ENCODE assay signal across 12 mouse cellular contexts in genomic region chr11:116668381-116668825, GRCm38 (mm10). TPM values are rescaled to one million over a fixed set of nuclear protein-coding genes. Genes with fewer than 3 reads are reported as not detected.
DNase-seq lines count a peak whose midpoint lies in the region; ATAC-seq and TF ChIP-seq lines count a peak whose summit lies in the region.
"Had no signal": no experiment of that assay in that cellular context is flagged by ENCODE, and none has a peak within 500 bp of the region (broad histone marks: within the 10 kb centered on the region; RNA-seq: fewer than 3 reads in every experiment).

No protein-coding gene starts in this region.

- H3K27me3 ChIP-seq in heart, postnatal 0 days (ENCODE audit: control insufficient read depth, insufficient read depth, low read length): no peaks in the 10 kb centered on the region
- H3K27me3 ChIP-seq in heart, embryonic 12.5 days (replicated peaks): 0 out of 2 replicates have a peak, but pooled peaks cover 8% of the 10 kb centered on the region
- H3K27me3 ChIP-seq in midbrain, embryonic 13.5 days: no peaks in the 10 kb centered on the region
- no peaks in the 10 kb centered on the region for H3K27me3 ChIP-seq in midbrain, postnatal 0 days (ENCODE audit: insufficient read depth, low read length)

- ATAC-seq in heart, postnatal 0 days (ENCODE audit: insufficient read depth, low read depth): no peak
- no peak for ATAC-seq in heart, embryonic 12.5 days (ENCODE audit: insufficient number of reproducible peaks, low FRiP score)
- no peak for ATAC-seq in midbrain, embryonic 13.5 days
- no peak for ATAC-seq in midbrain, postnatal 0 days (ENCODE audit: low FRiP score)
- ATAC-seq: hindbrain, postnatal 0 days had no signal

- H3K4me2 ChIP-seq in heart, postnatal 0 days (ENCODE audit: low read depth, low read length): no peak overlapping the region
- no peak overlapping the region for H3K4me2 ChIP-seq in heart, embryonic 12.5 days
- H3K4me2 ChIP-seq in midbrain, embryonic 13.5 days (replicated peaks): no peak overlapping the region
- no peak overlapping the region for H3K4me2 ChIP-seq in midbrain, postnatal 0 days (ENCODE audit: low read depth, low read length, poor library complexity, severe bottlenecking)
- H3K4me2 ChIP-seq: liver, embryonic 15.5 days had no signal

- 47% methylated on average over 10 of the region's 10 CpGs for WGBS in heart, postnatal 0 days
- 64% methylated on average over 10 of the region's 10 CpGs for WGBS in heart, embryonic 12.5 days
- 78% methylated on average over 10 of the region's 10 CpGs for WGBS in midbrain, embryonic 13.5 days
- 77% methylated on average over 10 of the region's 10 CpGs for WGBS in midbrain, postnatal 0 days
- 62% methylated on average over 10 of the region's 10 CpGs for WGBS in olfactory bulb, adult 2 months

- no peak overlapping the region for H3K9ac ChIP-seq in heart, postnatal 0 days (replicated peaks; ENCODE audit: low read depth, low read length)
- H3K9ac ChIP-seq in heart, embryonic 12.5 days: no peak overlapping the region
- 0 out of 2 replicates have a peak overlapping the region, but pooled peaks have one; percentile 16 for H3K9ac ChIP-seq in midbrain, embryonic 13.5 days (replicated peaks)
- no peak overlapping the region for H3K9ac ChIP-seq in midbrain, postnatal 0 days (replicated peaks; ENCODE audit: low read length, poor library complexity, severe bottlenecking)
- H3K9ac ChIP-seq: liver, embryonic 15.5 days had no signal

- TF ChIP-seq CTCF in heart, postnatal 0 days (IDR thresholded peaks at IDR 0.05; ENCODE audit: low read depth): no peak
- no peak for TF ChIP-seq CTCF in midbrain, postnatal 0 days (IDR thresholded peaks at IDR 0.05)
- TF ChIP-seq CTCF in olfactory bulb, adult 2 months (IDR thresholded peaks at IDR 0.05; ENCODE audit: insufficient read depth, low read depth, low read length): no peak

- H3K9me3 ChIP-seq in heart, postnatal 0 days (replicated peaks; ENCODE audit: control insufficient read depth, low read length): no peaks in the 10 kb centered on the region
- no peaks in the 10 kb centered on the region for H3K9me3 ChIP-seq in heart, embryonic 12.5 days (replicated peaks)
- no peaks in the 10 kb centered on the region for H3K9me3 ChIP-seq in midbrain, embryonic 13.5 days
- no peaks in the 10 kb centered on the region for H3K9me3 ChIP-seq in midbrain, postnatal 0 days (ENCODE audit: low read length)
- H3K9me3 ChIP-seq: liver, embryonic 15.5 days had no signal

- no peak for DNase-seq in heart, postnatal 0 days (ENCODE audit: low spot score)
- DNase-seq in midbrain, postnatal 0 days (ENCODE audit: low spot score): no peak
- peak; percentile 73 for DNase-seq in adrenal gland, postnatal 14 days
- no peak for DNase-seq in cerebellum, adult 9-11 months
- DNase-seq: cerebellum, adult 2 months; thymus, postnatal 36 days had no signal

- no peak for TF ChIP-seq POLR2A in olfactory bulb, adult 2 months (IDR thresholded peaks at IDR 0.05; ENCODE audit: insufficient read depth, low read depth, low read length)

- no peak for TF ChIP-seq EP300 in heart, postnatal 0 days (IDR thresholded peaks at IDR 0.05; ENCODE audit: low read depth)

- H3K4me3 ChIP-seq in heart, postnatal 0 days (ENCODE audit: low read depth, low read length): no peak overlapping the region
- no peak overlapping the region for H3K4me3 ChIP-seq in heart, embryonic 12.5 days
- no peak overlapping the region for H3K4me3 ChIP-seq in midbrain, embryonic 13.5 days (replicated peaks)
- no peak overlapping the region for H3K4me3 ChIP-seq in midbrain, postnatal 0 days (ENCODE audit: low read depth, low read length)
- no peak overlapping the region for H3K4me3 ChIP-seq in olfactory bulb, adult 2 months (ENCODE audit: insufficient read depth, low read depth, low read length)
- H3K4me3 ChIP-seq: left cerebral cortex, adult 2 months; liver, embryonic 15.5 days had no signal

- peaks cover 7% of the 10 kb centered on the region for H3K36me3 ChIP-seq in heart, postnatal 0 days (replicated peaks; ENCODE audit: control insufficient read depth, insufficient read depth, low read length)
- H3K36me3 ChIP-seq in heart, embryonic 12.5 days: peaks cover 9% of the 10 kb centered on the region
- peaks cover 6% of the 10 kb centered on the region for H3K36me3 ChIP-seq in midbrain, embryonic 13.5 days
- no peaks in the 10 kb centered on the region for H3K36me3 ChIP-seq in midbrain, postnatal 0 days (ENCODE audit: insufficient read depth, low read length)

- peaks cover 15% of the 10 kb centered on the region for H3K4me1 ChIP-seq in heart, postnatal 0 days (ENCODE audit: control insufficient read depth, insufficient read depth)
- H3K4me1 ChIP-seq in heart, embryonic 12.5 days (replicated peaks): peaks cover 42% of the 10 kb centered on the region
- peaks cover 53% of the 10 kb centered on the region for H3K4me1 ChIP-seq in midbrain, embryonic 13.5 days (replicated peaks)
- peaks cover 5% of the 10 kb centered on the region; the same call in 1 of the 2 replicates for H3K4me1 ChIP-seq in midbrain, postnatal 0 days (ENCODE audit: insufficient read depth, low read length)
- H3K4me1 ChIP-seq in olfactory bulb, adult 2 months (ENCODE audit: control insufficient read depth, insufficient read depth, low read length): peaks cover 36% of the 10 kb centered on the region

- peak overlapping the region; percentile 41; the same call in 1 of the 2 replicates for H3K27ac ChIP-seq in heart, postnatal 0 days (ENCODE audit: low read depth)
- H3K27ac ChIP-seq in heart, embryonic 12.5 days (ENCODE audit: poor library complexity, severe bottlenecking): no peak overlapping the region
- no peak overlapping the region for H3K27ac ChIP-seq in midbrain, embryonic 13.5 days
- no peak overlapping the region for H3K27ac ChIP-seq in midbrain, postnatal 0 days (ENCODE audit: low read depth, low read length)
- H3K27ac ChIP-seq in olfactory bulb, adult 2 months (ENCODE audit: insufficient read depth, low read depth, low read length): peak overlapping the region; percentile 12; the same call in 1 of the 2 replicates
- H3K27ac ChIP-seq: hindbrain, postnatal 0 days; left cerebral cortex, adult 2 months; liver, embryonic 15.5 days had no signal

RNA-seq across cellular contexts. Expression of gene Cygb, which starts 14.3 kb away (rescaled TPM):
- 11.4 and 38.8 TPM in 2 replicates for total RNA-seq in heart, postnatal 0 days (2014; rRNA removed; ENCODE audit: low replicate concordance)
- polyA plus RNA-seq in heart, postnatal 0 days (2015; fragmentation: Nextera tagmentation; extraction: Ambion mirVana): 21.1 and 21.6 TPM in 2 replicates
- 1.3 and 1.4 TPM in 2 replicates for polyA plus RNA-seq in heart, embryonic 12.5 days (2016; fragmentation: Nextera tagmentation; extraction: Ambion mirVana)
- 8.8 TPM in 2 replicates for polyA plus RNA-seq in midbrain, embryonic 13.5 days (2015; fragmentation: Nextera tagmentation; extraction: Ambion mirVana)
- total RNA-seq in midbrain, postnatal 0 days (2014; rRNA removed): 38.7 and 44.2 TPM in 2 replicates
- polyA plus RNA-seq in midbrain, postnatal 0 days (2015; fragmentation: Nextera tagmentation; extraction: Ambion mirVana): 40.5 and 43.5 TPM in 2 replicates
- 30.9 and 35.0 TPM in 2 replicates for total RNA-seq in adrenal gland, postnatal 14 days (2021)
- not detected in 2 replicates for polyA plus RNA-seq in olfactory bulb, adult 2 months (2012; ENCODE audit: insufficient read depth, insufficient read length, low replicate concordance, missing spikeins)

RNA-seq across cellular contexts. Expression of gene Prcd, which starts 15.1 kb away (rescaled TPM):
- total RNA-seq in heart, postnatal 0 days (2014; rRNA removed; ENCODE audit: low replicate concordance): not detected in 2 replicates
- 2.5 and 2.6 TPM in 2 replicates for polyA plus RNA-seq in heart, postnatal 0 days (2015; fragmentation: Nextera tagmentation; extraction: Ambion mirVana)
- polyA plus RNA-seq in heart, embryonic 12.5 days (2016; fragmentation: Nextera tagmentation; extraction: Ambion mirVana): 0.73 TPM in 1 of 2 replicates, not detected in the other
- 1.0 and 1.2 TPM in 2 replicates for polyA plus RNA-seq in midbrain, embryonic 13.5 days (2015; fragmentation: Nextera tagmentation; extraction: Ambion mirVana)
- 3.7 TPM in 1 of 2 replicates, not detected in the other for total RNA-seq in midbrain, postnatal 0 days (2014; rRNA removed)
- polyA plus RNA-seq in midbrain, postnatal 0 days (2015; fragmentation: Nextera tagmentation; extraction: Ambion mirVana): 4.8 and 6.0 TPM in 2 replicates
- total RNA-seq in adrenal gland, postnatal 14 days (2021): 5.3 and 6.1 TPM in 2 replicates
- not detected in 2 replicates for polyA plus RNA-seq in olfactory bulb, adult 2 months (2012; ENCODE audit: insufficient read depth, insufficient read length, low replicate concordance, missing spikeins)

RNA-seq across cellular contexts. Expression of gene Rhbdf2, which starts 41.6 kb away (rescaled TPM):
- 19.0 and 25.5 TPM in 2 replicates for total RNA-seq in heart, postnatal 0 days (2014; rRNA removed; ENCODE audit: low replicate concordance)
- 5.8 and 6.1 TPM in 2 replicates for polyA plus RNA-seq in heart, postnatal 0 days (2015; fragmentation: Nextera tagmentation; extraction: Ambion mirVana)
- polyA plus RNA-seq in heart, embryonic 12.5 days (2016; fragmentation: Nextera tagmentation; extraction: Ambion mirVana): 7.5 and 8.1 TPM in 2 replicates
- polyA plus RNA-seq in midbrain, embryonic 13.5 days (2015; fragmentation: Nextera tagmentation; extraction: Ambion mirVana): 0.76 and 0.77 TPM in 2 replicates
- total RNA-seq in midbrain, postnatal 0 days (2014; rRNA removed): 3.4 and 4.5 TPM in 2 replicates
- polyA plus RNA-seq in midbrain, postnatal 0 days (2015; fragmentation: Nextera tagmentation; extraction: Ambion mirVana): 1.0 TPM in 2 replicates
- total RNA-seq in adrenal gland, postnatal 14 days (2021): 11.2 and 14.3 TPM in 2 replicates
- not detected in 2 replicates for polyA plus RNA-seq in olfactory bulb, adult 2 months (2012; ENCODE audit: insufficient read depth, insufficient read length, low replicate concordance, missing spikeins)

Comparison
In these comparisons a context has a peak if more than half of its experiments do, and no peak if none do; other contexts are left out.
1. H3K27ac ChIP-seq: peak in heart, postnatal 0 days (single experiment) and olfactory bulb, adult 2 months (single experiment); none in heart, embryonic 12.5 days (single experiment), midbrain, embryonic 13.5 days (single experiment) and midbrain, postnatal 0 days (single experiment).